Mouse (Mus musculus) adrenal gland, adult (tissue): Measurements from ENCODE around the gene Apoa2.
A peak's percentile ranks its signal among the peaks of the same experiment; 100 is the strongest.

Experiments
- DNase-seq, 2 experiments: peaks; one replicate each; pipeline ENCODE4 v3.0.0; 2022 to 2023; ENCODE audit warnings: low spot score in 1 of 2; ENCODE audit not compliant: inconsistent age in 2 of 2

Gene Apoa2

GRCm38 (mm10) chr1:171204249-171204644 lies 20.6 kb upstream of the Apoa2 start:
- no peak for DNase-seq

DNA sequence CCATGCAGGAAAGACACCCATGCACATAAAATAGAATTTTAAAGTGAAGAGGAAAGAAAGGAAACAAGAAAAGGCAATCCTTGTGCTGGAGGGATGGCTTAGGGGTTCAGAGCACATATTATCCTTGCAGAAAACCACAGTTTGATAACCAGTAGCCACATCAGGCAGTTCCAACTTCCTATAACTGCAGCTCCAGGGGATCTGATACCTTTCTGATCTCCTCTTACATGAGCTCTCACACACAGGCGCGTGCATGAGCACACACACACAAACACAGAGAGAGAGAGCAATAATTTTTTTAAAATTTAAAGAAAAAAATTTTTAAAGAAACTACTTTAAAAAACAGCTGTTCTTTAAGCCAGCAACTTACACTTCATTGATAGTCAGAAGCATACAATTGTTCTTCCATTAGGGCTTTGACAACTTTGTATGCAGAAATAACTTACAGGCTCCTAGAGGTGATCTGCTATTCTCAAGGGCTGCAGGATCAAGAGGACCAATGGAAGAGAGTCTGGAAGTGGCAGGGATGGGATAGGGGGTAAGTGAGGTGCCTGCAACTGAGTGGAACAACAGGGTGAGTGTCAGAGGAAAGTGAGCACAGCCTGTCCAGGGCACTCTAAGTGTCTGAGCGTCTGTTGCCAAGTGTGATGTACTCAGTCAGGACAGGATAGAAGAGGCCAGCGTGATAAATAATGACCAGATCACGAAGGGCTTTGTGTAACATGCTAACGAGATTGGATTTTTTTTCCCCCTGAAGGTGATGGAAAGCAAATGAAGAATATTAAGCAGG lies 19.0 kb upstream of the Apoa2 start:
- no peak for DNase-seq

DNA sequence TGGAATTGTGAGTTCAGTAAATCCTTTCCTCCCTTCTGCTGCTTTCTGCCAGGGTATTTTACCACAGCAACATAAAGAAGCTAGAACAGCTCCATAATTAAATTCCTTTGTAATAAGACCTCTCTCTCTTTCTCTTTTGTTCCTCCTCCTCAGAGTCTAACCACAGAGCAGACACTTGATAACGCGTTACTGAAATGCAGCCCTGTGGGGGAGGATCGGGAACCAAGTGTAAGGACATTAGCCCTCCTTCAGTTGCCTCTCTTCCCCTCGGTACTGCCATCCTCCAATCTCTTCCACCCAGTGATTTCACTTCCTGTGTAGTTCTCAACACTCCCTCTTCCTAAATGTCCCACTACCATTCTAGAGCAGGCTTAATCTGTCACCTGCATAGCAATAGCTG lies 15.4 kb upstream of the Apoa2 start:
- DNase-seq = no peak

DNA sequence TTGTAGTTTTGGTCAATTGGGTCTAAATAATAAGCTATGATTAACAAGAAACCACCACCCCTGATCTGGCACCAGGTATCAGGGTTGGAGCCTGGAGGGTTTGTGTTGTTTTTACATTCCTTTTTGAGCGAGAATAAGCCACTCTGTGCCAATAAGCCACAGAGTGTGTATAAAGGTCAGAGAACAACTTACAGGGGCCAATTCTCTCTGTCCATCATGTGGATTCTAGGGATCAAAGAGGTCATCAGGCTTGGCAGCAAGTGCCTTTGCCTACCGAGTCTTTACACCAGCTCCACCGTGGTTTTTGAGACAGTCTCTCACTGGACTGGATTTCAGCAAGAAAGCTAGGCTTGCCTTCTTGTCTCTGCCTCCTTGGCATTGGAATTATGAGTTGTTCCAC lies 12.0 kb upstream of the Apoa2 start:
- no peak for DNase-seq

DNA sequence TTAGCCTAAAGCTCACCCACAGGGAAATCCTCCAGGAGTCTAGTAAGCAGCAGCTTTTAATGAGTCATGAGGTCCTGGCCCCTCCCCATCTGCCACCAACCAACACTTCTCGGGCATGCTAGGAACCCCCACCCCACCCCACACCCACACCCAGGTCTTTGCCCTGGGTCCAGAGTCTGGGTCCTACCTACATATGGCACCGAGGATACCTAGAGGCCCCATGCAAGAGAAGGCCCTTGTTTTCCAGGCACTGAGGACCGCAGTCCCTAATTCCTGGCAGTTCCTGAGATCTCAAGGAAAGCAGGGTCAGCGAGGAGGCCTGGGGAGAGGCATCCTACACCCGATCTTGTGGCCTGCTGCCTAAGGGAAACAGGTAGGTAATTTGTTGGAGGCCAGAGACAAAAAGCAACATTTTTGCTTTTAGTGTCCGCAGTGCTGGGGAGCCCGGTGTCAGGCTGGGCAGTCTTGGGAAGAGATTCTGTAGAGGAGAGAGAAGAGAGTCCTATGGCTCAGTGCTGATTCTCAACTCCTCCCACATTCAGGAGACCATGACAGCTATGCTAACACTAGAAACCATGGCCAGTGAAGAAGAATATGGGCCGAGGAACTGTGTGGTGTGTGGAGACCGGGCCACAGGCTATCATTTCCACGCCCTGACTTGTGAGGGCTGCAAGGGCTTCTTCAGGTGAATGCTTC lies 10.9 kb upstream of the Apoa2 start, which contains the start of gene Nr1i3:
TSS of gene Nr1i3 (plus strand) at position 170 of the 696 bp plus-strand sequence.
- DNase-seq = no peak

DNA sequence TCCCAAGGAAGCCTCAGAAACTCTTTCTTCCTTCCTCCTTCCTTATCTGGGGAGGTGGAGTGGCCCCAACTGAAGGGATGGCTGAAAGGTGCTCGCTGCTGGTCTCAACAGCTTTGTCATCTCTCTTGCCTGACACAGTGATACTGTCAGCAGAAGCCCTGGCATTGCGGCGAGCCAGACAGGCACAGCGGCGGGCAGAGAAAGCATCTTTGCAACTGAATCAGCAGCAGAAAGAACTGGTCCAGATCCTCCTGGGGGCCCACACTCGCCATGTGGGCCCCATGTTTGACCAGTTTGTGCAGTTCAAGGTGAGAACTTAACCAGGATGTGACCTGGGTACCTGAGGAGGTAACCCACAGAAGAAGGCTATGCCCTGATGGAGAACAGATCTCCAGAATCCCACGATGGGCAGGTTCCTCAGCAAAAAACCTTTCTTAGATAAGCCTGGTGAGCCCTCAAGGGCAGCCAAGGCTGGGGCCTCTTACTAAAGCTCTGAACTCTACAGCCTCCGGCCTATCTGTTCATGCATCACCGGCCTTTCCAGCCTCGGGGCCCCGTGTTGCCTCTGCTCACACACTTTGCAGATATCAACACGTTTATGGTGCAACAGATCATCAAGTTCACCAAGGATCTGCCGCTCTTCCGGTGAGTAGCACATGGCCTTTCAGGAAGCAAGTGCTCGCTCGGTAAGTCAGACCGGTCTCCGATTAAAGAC lies 8.5 kb upstream of the Apoa2 start:
- DNase-seq = no peak

- DNase-seq = peak; percentile 87 to 95
These were observed 4.0 kb upstream of the Apoa2 start for GRCm38 (mm10) chr1:171220871-171221270.

GRCm38 (mm10) chr1:171221281-171222193 lies 3.3 kb upstream of the Apoa2 start:
- peak in 1 of 2 experiments; percentile 68 for DNase-seq

GRCm38 (mm10) chr1:171222238-171223155 lies 2.4 kb upstream of the Apoa2 start, which contains the start of gene Tomm40l:
Gene Tomm40l, minus strand, starts transcription at chr1:171222514.
- DNase-seq = peak; percentile 97 to 98

- peak; percentile 41 to 73 for DNase-seq
These were observed 1.7 kb upstream of the Apoa2 start for GRCm38 (mm10) chr1:171223168-171223567.

- DNase-seq = peak; percentile 89 to 93
These were observed 1.1 kb upstream of the Apoa2 start for GRCm38 (mm10) chr1:171223796-171224195.

- no peak for DNase-seq
These were observed 1.9 kb downstream of the Apoa2 start for GRCm38 (mm10) chr1:171226780-171227179.

- peak; percentile 56 to 85 for DNase-seq
These were observed 3.0 kb downstream of the Apoa2 start for GRCm38 (mm10) chr1:171227879-171228278.

DNA sequence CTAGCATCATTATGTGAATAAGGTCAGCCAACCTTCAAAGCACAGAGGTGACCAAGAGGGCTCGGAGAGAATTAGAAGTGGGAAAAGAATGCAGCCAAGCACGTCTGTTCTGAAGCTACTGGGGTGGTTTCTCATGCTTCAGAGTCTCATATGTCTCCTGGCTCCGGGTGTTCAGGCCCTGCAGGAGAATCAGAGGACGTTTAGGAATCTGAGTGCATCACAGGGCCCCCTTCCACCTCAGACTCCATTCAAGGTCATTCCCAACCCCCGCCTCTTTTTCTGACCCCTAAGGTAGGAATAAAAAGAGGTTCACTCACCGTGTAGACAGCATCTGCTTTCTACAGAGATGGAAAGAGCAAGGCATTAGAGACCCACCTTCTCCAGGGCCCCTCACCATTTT lies 4.9 kb downstream of the Apoa2 start:
- DNase-seq = peak; percentile 12 to 60

- no peak for DNase-seq
These were observed 5.4 kb downstream of the Apoa2 start for GRCm38 (mm10) chr1:171230215-171230614.

GRCm38 (mm10) chr1:171231844-171232243 lies 7.0 kb downstream of the Apoa2 start:
- DNase-seq = peak; percentile 14 to 63

GRCm38 (mm10) chr1:171232348-171232747 lies 7.5 kb downstream of the Apoa2 start:
- DNase-seq = peak in 1 of 2 experiments; percentile 35

DNA sequence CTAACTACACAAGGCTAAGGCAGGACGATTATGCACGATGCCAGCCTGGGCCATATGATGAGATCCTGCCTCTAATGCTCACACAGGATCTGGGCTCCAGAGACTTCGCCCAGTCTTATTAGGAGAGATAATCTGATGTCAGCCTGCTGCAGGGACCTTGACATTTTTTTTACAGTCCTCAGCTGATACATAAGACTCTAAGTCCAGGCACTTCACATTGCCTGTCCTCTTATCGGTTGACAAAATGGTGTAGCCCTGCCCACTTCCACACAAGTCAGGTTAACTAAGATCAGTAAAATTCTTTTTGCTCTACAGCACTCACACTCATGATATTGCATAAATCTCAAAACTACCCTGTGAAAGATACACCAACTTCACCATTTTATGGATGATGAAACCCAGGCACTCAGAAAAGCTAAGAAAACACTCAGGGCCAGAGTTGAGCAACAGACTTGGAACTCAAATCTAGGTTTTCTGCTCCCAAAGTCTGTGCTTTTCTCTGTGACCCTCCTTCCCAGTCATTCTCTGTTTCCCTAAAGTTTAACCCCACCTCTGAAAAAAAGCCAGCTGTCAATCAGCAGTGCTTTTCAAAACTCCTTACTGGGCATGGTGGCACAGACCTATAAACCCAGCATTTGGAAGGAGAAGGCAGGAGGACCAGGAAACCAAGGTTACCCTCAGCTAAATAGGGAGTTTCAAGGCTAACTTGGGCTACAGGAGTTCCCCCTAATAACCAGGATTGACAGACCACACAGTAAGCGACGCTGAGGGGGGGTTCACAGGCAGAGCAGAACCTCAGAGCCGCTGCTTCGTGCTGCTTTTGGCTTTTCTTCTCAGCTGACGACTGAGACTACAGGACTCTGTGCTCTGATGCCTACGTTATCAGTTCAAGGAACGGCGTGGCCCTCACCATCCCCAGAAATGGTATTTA lies 8.2 kb downstream of the Apoa2 start:
- DNase-seq = peak; percentile 64 to 89
